Mouse (Mus musculus) forebrain, embryonic 16.5 days (tissue): ENCODE results near the gene Gm29666. TPM values are rescaled to one million over a fixed set of nuclear protein-coding genes. Genes with fewer than 3 reads are reported as not detected.

Experiments used
- ATAC-seq: fragments of 200-750 bp; cut with Nextera tagmentation; 2 replicates; pipeline ENCODE4 v1.8.0; 2017; ENCODE audit warnings: mild to moderate bottlenecking, moderate library complexity
- H3K27ac ChIP-seq: fragments of 300-500 bp; sonication (generic); 2 replicates; pipeline ENCODE4 v1.5.1; 2014; ENCODE audit warnings: low read length, control low read depth
- H3K27me3 ChIP-seq: fragments of 300-500 bp; sonication (generic); replicated peaks from 2 replicates; pipeline ENCODE4 v1.6.1; 2014; ENCODE audit warnings: low read length; ENCODE audit not compliant: control insufficient read depth, insufficient read depth
- H3K36me3 ChIP-seq: fragments of 300-500 bp; sonication (generic); 2 replicates; pipeline ENCODE4 v1.6.1; 2014; ENCODE audit not compliant: control insufficient read depth, insufficient read depth
- H3K4me1 ChIP-seq: fragments of 300-500 bp; sonication (generic); replicated peaks from 2 replicates; pipeline ENCODE4 v1.6.1; 2014; ENCODE audit warnings: low read length; ENCODE audit not compliant: control insufficient read depth, insufficient read depth
- H3K4me2 ChIP-seq: fragments of 300-500 bp; sonication (generic); 2 replicates; pipeline ENCODE4 v1.6.1; 2014; ENCODE audit warnings: mild to moderate bottlenecking, low read length, control low read depth
- H3K4me3 ChIP-seq: fragments of 300-500 bp; sonication (generic); replicated peaks from 2 replicates; pipeline ENCODE4 v1.5.1; 2014; ENCODE audit warnings: mild to moderate bottlenecking, low read length, control low read depth
- H3K9ac ChIP-seq: fragments of 300-500 bp; sonication (generic); replicated peaks from 2 replicates; pipeline ENCODE4 v1.6.1; 2014; ENCODE audit warnings: low read depth, low read length, control low read depth
- H3K9me3 ChIP-seq: fragments of 300-500 bp; sonication (generic); 2 replicates; pipeline ENCODE4 v1.6.1; 2016; ENCODE audit warnings: low read length; ENCODE audit not compliant: control insufficient read depth
- WGBS: fragments of 180-500 bp; shearing (Covaris S2); extraction: QIAGEN DNeasy Blood & Tissue Kit; methylation state at CpG from one replicate; pipeline ENCODE4 v1.1.7; 2014; 5-methylcytosine and 5-hydroxymethylcytosine counted together
- microRNA-seq: library from miRNA; unstranded; fragments of <30 nt; microRNA quantifications from one replicate; pipeline ENCODE4, GENCODE M21; 2017
- polyA plus RNA-seq: library from polyadenylated mRNA; unstranded; fragments of >200 nt; fragmentation: Nextera tagmentation; extraction: Ambion mirVana; gene quantifications from 2 replicates; pipeline ENCODE4 v1.2.1, GENCODE M21; 2015

Gene Gm29666
- polyA plus RNA-seq, 1 experiment from 2014 or later: 1.1 TPM

GRCm38 (mm10) chr15:84891246-84891645 is 28.6 kb downstream of the Gm29666 start:
- Histone ChIP-seq H3K9me3 (no peaks in the 10 kb centered on the region), H3K4me3 (no peak overlapping the region), H3K4me1 (peaks cover 3% of the 10 kb centered on the region; the same call in 1 of the 2 replicates), H3K27ac (no peak overlapping the region), H3K27me3 (no peaks in the 10 kb centered on the region), H3K36me3 (no peaks in the 10 kb centered on the region), H3K9ac (no peak overlapping the region), H3K4me2 (no peak overlapping the region)
- ATAC-seq: no peak
- WGBS: 57% methylated on average over 3 of the region's 3 CpGs

GRCm38 (mm10) chr15:84888066-84888465 is 31.8 kb downstream of the Gm29666 start:
- 58% methylated on average over 12 of the region's 12 CpGs for WGBS
- ATAC-seq: no peak
- Histone ChIP-seq H3K27ac (no peak overlapping the region), H3K9ac (no peak overlapping the region), H3K9me3 (no peaks in the 10 kb centered on the region), H3K4me2 (no peak overlapping the region), H3K4me3 (no peak overlapping the region), H3K4me1 (peaks cover 3% of the 10 kb centered on the region; the same call in 1 of the 2 replicates), H3K36me3 (no peaks in the 10 kb centered on the region), H3K27me3 (no peaks in the 10 kb centered on the region)

GRCm38 (mm10) chr15:84877029-84877815 is 42.6 kb downstream of the Gm29666 start:
- no peak overlapping the region for H3K27ac ChIP-seq
- H3K9me3 ChIP-seq: no peaks in the 10 kb centered on the region
- WGBS: 83% methylated on average over 12 of the region's 12 CpGs
- no peak overlapping the region for H3K4me2 ChIP-seq
- H3K4me1 ChIP-seq: no peaks in the 10 kb centered on the region
- no peaks in the 10 kb centered on the region for H3K36me3 ChIP-seq
- ATAC-seq: no peak
- H3K27me3 ChIP-seq: no peaks in the 10 kb centered on the region
- H3K9ac ChIP-seq: no peak overlapping the region
- H3K4me3 ChIP-seq: no peak overlapping the region

GRCm38 (mm10) chr15:84873867-84874266 is 46.0 kb downstream of the Gm29666 start:
- 90% methylated on average over 4 of the region's 4 CpGs for WGBS
- H3K9me3 ChIP-seq: no peaks in the 10 kb centered on the region
- no peak overlapping the region for H3K27ac ChIP-seq
- no peak overlapping the region for H3K9ac ChIP-seq
- H3K36me3 ChIP-seq: no peaks in the 10 kb centered on the region
- H3K4me1 ChIP-seq: no peaks in the 10 kb centered on the region
- H3K4me2 ChIP-seq: no peak overlapping the region
- no peak for ATAC-seq
- no peak overlapping the region for H3K4me3 ChIP-seq
- no peaks in the 10 kb centered on the region for H3K27me3 ChIP-seq

GRCm38 (mm10) chr15:84873079-84873478 is 46.8 kb downstream of the Gm29666 start:
- no peaks in the 10 kb centered on the region for H3K4me1 ChIP-seq
- ATAC-seq: no peak
- H3K27me3 ChIP-seq: no peaks in the 10 kb centered on the region
- H3K9ac ChIP-seq: no peak overlapping the region
- no peaks in the 10 kb centered on the region for H3K9me3 ChIP-seq
- no peak overlapping the region for H3K4me3 ChIP-seq
- no peaks in the 10 kb centered on the region for H3K36me3 ChIP-seq
- H3K4me2 ChIP-seq: no peak overlapping the region
- H3K27ac ChIP-seq: no peak overlapping the region
- 91% methylated on average over 11 of the region's 11 CpGs for WGBS

GRCm38 (mm10) chr15:84871802-84872201 is 48.0 kb downstream of the Gm29666 start:
- Histone ChIP-seq H3K9ac (no peak overlapping the region), H3K9me3 (no peaks in the 10 kb centered on the region), H3K4me3 (no peak overlapping the region), H3K27me3 (no peaks in the 10 kb centered on the region), H3K36me3 (no peaks in the 10 kb centered on the region), H3K4me2 (no peak overlapping the region), H3K4me1 (no peaks in the 10 kb centered on the region), H3K27ac (no peak overlapping the region)
- no peak for ATAC-seq
- WGBS: 81% methylated on average over 3 of the region's 3 CpGs

GRCm38 (mm10) chr15:84861911-84862310 is 57.9 kb downstream of the Gm29666 start:
- no peaks in the 10 kb centered on the region for H3K36me3 ChIP-seq
- no peak overlapping the region for H3K9ac ChIP-seq
- H3K27ac ChIP-seq: no peak overlapping the region
- H3K27me3 ChIP-seq: no peaks in the 10 kb centered on the region
- no peaks in the 10 kb centered on the region for H3K9me3 ChIP-seq
- H3K4me1 ChIP-seq: peaks cover 4% of the 10 kb centered on the region
- H3K4me3 ChIP-seq: no peak overlapping the region
- H3K4me2 ChIP-seq: no peak overlapping the region
- WGBS: 57% methylated on average over 8 of the region's 8 CpGs
- ATAC-seq: no peak

Small RNAs within 50 kb of the gene (microRNA-seq; reads per million reads assigned to microRNA genes)
- 42.6 reads per million, percentile 42 among the genes with 10 or more reads in this experiment for gene Mir1249

Other genes starting within 250 kb of the Gm29666 start
- 0.39 and 0.53 TPM in 2 replicates for gene Arhgap8, start 200.0 kb downstream of the Gm29666 start, polyA plus RNA-seq
- gene Phf21b, start 64.0 kb downstream of the Gm29666 start, polyA plus RNA-seq: 9.7 and 10.2 TPM in 2 replicates
- 30.1 and 34.3 TPM in 2 replicates for gene Nup50, start 3.4 kb upstream of the Gm29666 start, polyA plus RNA-seq
- 24.2 and 24.8 TPM in 2 replicates for gene 5031439G07Rik, start 68.5 kb upstream of the Gm29666 start, polyA plus RNA-seq
- 0.83 and 1.1 TPM in 2 replicates for gene Upk3a, start 97.1 kb upstream of the Gm29666 start, polyA plus RNA-seq
- gene Fam118a, start 108.9 kb upstream of the Gm29666 start, polyA plus RNA-seq: 35.3 and 38.9 TPM in 2 replicates
- gene Smc1b, start 211.9 kb upstream of the Gm29666 start, polyA plus RNA-seq: 0.32 and 0.54 TPM in 2 replicates
- 0.29 TPM in 1 of 2 replicates, not detected in the other for gene Ribc2, start 212.0 kb upstream of the Gm29666 start, polyA plus RNA-seq